Mouse (Mus musculus) MEL (cell line): ENCODE data around the gene Cpne9. TPM values are rescaled to one million over a fixed set of nuclear protein-coding genes. Genes with fewer than 3 reads are reported as not detected.

Source experiments
- DNase-seq: peaks from one replicate; pipeline ENCODE4 v3.0.0; 2011; ENCODE audit warnings: low read depth, low spot score
- H3K27ac ChIP-seq: 2 replicates; pipeline ENCODE4 v1.5.1; 2012; ENCODE audit warnings: low read depth, mild to moderate bottlenecking, control low read depth, low read length, moderate library complexity; ENCODE audit not compliant: control insufficient read depth
- H3K27me3 ChIP-seq, 2 experiments: fragments of 150-350 bp in 1 of 2; sonication (generic) in 1 of 2; 2 replicates each; pipeline ENCODE4 v1.6.1; 2012; ENCODE audit warnings: low read length in 2 of 2, mild to moderate bottlenecking in 2 of 2, improper control_type of control experiment in 1 of 2, moderate library complexity in 1 of 2; ENCODE audit not compliant: insufficient read depth in 2 of 2, control insufficient read depth in 1 of 2
- H3K36me3 ChIP-seq, 2 experiments: 2 replicates each; pipeline ENCODE4 v1.6.1; 2012 to 2014; ENCODE audit warnings: low read length in 2 of 2, improper control_type of control experiment in 1 of 2, inconsistent platforms in 1 of 2, mild to moderate bottlenecking in 1 of 2; ENCODE audit not compliant: insufficient read depth in 2 of 2, control insufficient read depth in 1 of 2
- H3K4me1 ChIP-seq, 2 experiments: fragments of 150-350 bp in 1 of 2; sonication (generic) in 1 of 2; 2 replicates each; pipeline ENCODE4 v1.6.1; 2012; ENCODE audit warnings: low read length in 2 of 2, improper control_type of control experiment in 1 of 2, mild to moderate bottlenecking in 1 of 2; ENCODE audit not compliant: insufficient read depth in 2 of 2, control insufficient read depth in 1 of 2
- H3K4me3 ChIP-seq, 2 experiments: fragments of 150-350 bp in 1 of 2; sonication (generic) in 1 of 2; 2 replicates each; pipeline ENCODE4 v1.5.1; 2012; ENCODE audit warnings: low read depth in 2 of 2, low read length in 2 of 2, mild to moderate bottlenecking in 2 of 2, moderate library complexity in 2 of 2, control low read depth in 1 of 2, improper control_type of control experiment in 1 of 2; ENCODE audit not compliant: control insufficient read depth in 1 of 2, insufficient read depth in 1 of 2
- H3K79me2 ChIP-seq: 2 replicates; pipeline ENCODE4 v1.6.1; 2012; ENCODE audit warnings: mild to moderate bottlenecking, low read length, moderate library complexity; ENCODE audit not compliant: control insufficient read depth, poor library complexity, insufficient read depth
- H3K9ac ChIP-seq: 2 replicates; pipeline ENCODE4 v1.6.1; 2012; ENCODE audit warnings: low read depth, mild to moderate bottlenecking, control low read depth, low read length, moderate library complexity; ENCODE audit not compliant: control insufficient read depth, poor library complexity, severe bottlenecking
- H3K9me3 ChIP-seq: fragments of 150-350 bp; sonication (generic); replicated peaks from 2 replicates; pipeline ENCODE4 v1.6.1; 2012; ENCODE audit warnings: mild to moderate bottlenecking, low read length, improper control_type of control experiment, moderate library complexity; ENCODE audit not compliant: insufficient read depth
- CHD2 ChIP-seq: IDR thresholded peaks from 2 replicates; pipeline ENCODE4 v1.6.1; 2011; ENCODE audit warnings: low read length, improper control_type of control experiment
- CTCF ChIP-seq, 3 experiments: IDR thresholded peaks in 2 of 3; conservative IDR thresholded peaks in 1 of 3; 2 replicates each; pipeline ENCODE4 v1.5.1; 2011 to 2012; ENCODE audit warnings: low read length in 3 of 3, low read depth in 2 of 3, mild to moderate bottlenecking in 2 of 3, improper control_type of control experiment in 1 of 3, inconsistent platforms in 1 of 3, mixed read lengths in 1 of 3, moderate library complexity in 1 of 3; ENCODE audit not compliant: control insufficient read depth in 1 of 3, insufficient read depth in 1 of 3, poor library complexity in 1 of 3, severe bottlenecking in 1 of 3
- EP300 ChIP-seq, 2 experiments: IDR thresholded peaks; 2 replicates each; pipeline ENCODE4 v1.6.1; 2011; ENCODE audit warnings: improper control_type of control experiment in 2 of 2, low read length in 2 of 2, low read depth in 1 of 2, mild to moderate bottlenecking in 1 of 2
- HCFC1 ChIP-seq: IDR thresholded peaks from 2 replicates; pipeline ENCODE4 v1.6.1; 2012; ENCODE audit warnings: low read depth, mild to moderate bottlenecking, inconsistent platforms, low read length, improper control_type of control experiment, moderate library complexity
- JUND ChIP-seq: IDR thresholded peaks from 2 replicates; pipeline ENCODE4 v1.6.1; 2011; ENCODE audit warnings: low read depth, mild to moderate bottlenecking, improper control_type of control experiment, low read length
- MAFK ChIP-seq: IDR thresholded peaks from 2 replicates; pipeline ENCODE4 v1.6.1; 2011; ENCODE audit warnings: low read depth, mild to moderate bottlenecking, low read length, improper control_type of control experiment, borderline replicate concordance
- MAX ChIP-seq: IDR thresholded peaks from 2 replicates; pipeline ENCODE4 v1.6.1; 2011; ENCODE audit warnings: low read length, improper control_type of control experiment
- MAZ ChIP-seq: IDR thresholded peaks from 2 replicates; pipeline ENCODE4 v1.6.1; 2012; ENCODE audit warnings: low read depth, mild to moderate bottlenecking, inconsistent platforms, low read length, improper control_type of control experiment
- MXI1 ChIP-seq: IDR thresholded peaks from 2 replicates; pipeline ENCODE4 v1.6.1; 2011; ENCODE audit warnings: mild to moderate bottlenecking, low read depth, low read length, improper control_type of control experiment
- NELFE ChIP-seq: IDR thresholded peaks from 2 replicates; pipeline ENCODE4 v1.6.1; 2011; ENCODE audit warnings: low read depth, low read length, improper control_type of control experiment
- NRF1 ChIP-seq: IDR thresholded peaks from 2 replicates; pipeline ENCODE4 v1.6.1; 2014; ENCODE audit warnings: low read depth, mild to moderate bottlenecking, inconsistent platforms, low read length, improper control_type of control experiment, moderate library complexity; ENCODE audit not compliant: poor library complexity, insufficient read depth, severe bottlenecking
- POLR2A ChIP-seq, 2 experiments: IDR thresholded peaks; 2 replicates each; pipeline ENCODE4 v1.6.1; 2011 to 2012; ENCODE audit warnings: low read length in 2 of 2, mild to moderate bottlenecking in 2 of 2, control low read depth in 1 of 2, improper control_type of control experiment in 1 of 2, low read depth in 1 of 2, moderate library complexity in 1 of 2; ENCODE audit not compliant: control insufficient read depth in 1 of 2, insufficient read depth in 1 of 2, poor library complexity in 1 of 2
- POLR2AphosphoS2 ChIP-seq: IDR thresholded peaks from 2 replicates; pipeline ENCODE4 v1.6.1; 2011; ENCODE audit warnings: low read length, improper control_type of control experiment
- POLR2AphosphoS5 ChIP-seq: IDR thresholded peaks from 2 replicates; pipeline ENCODE4 v1.6.1; 2012; ENCODE audit warnings: low read depth, borderline replicate concordance, mild to moderate bottlenecking, inconsistent platforms, low read length, moderate library complexity, mixed read lengths
- RCOR1 ChIP-seq: IDR thresholded peaks from 2 replicates; pipeline ENCODE4 v1.6.1; 2012; ENCODE audit warnings: low read depth, mild to moderate bottlenecking, inconsistent platforms, low read length, improper control_type of control experiment
- SMC3 ChIP-seq: IDR thresholded peaks from 2 replicates; pipeline ENCODE4 v1.6.1; 2011; ENCODE audit warnings: low read depth, low read length, improper control_type of control experiment
- UBTF ChIP-seq: IDR thresholded peaks from 2 replicates; pipeline ENCODE4 v1.6.1; 2012; ENCODE audit warnings: low read depth, mild to moderate bottlenecking, inconsistent platforms, low read length, improper control_type of control experiment, moderate library complexity, borderline replicate concordance; ENCODE audit not compliant: insufficient read depth
- USF1 ChIP-seq: IDR thresholded peaks from 2 replicates; pipeline ENCODE4 v1.6.1; 2014; ENCODE audit warnings: low read depth, mild to moderate bottlenecking, inconsistent platforms, low read length, improper control_type of control experiment, moderate library complexity
- USF2 ChIP-seq, 2 experiments: IDR thresholded peaks; 2 replicates each; pipeline ENCODE4 v1.6.1; 2011 to 2012; ENCODE audit warnings: improper control_type of control experiment in 2 of 2, low read length in 2 of 2, borderline replicate concordance in 1 of 2, inconsistent platforms in 1 of 2, low read depth in 1 of 2, mild to moderate bottlenecking in 1 of 2; ENCODE audit not compliant: insufficient read depth in 1 of 2
- ZKSCAN1 ChIP-seq: IDR thresholded peaks from 2 replicates; pipeline ENCODE4 v1.6.1; 2012; ENCODE audit warnings: low read depth, mild to moderate bottlenecking, inconsistent platforms, low read length, improper control_type of control experiment, moderate library complexity
- ZMIZ1 ChIP-seq: IDR thresholded peaks from 2 replicates; pipeline ENCODE4 v1.6.1; 2012; ENCODE audit warnings: low read depth, mild to moderate bottlenecking, inconsistent platforms, low read length, improper control_type of control experiment, moderate library complexity
- polyA plus RNA-seq, 2 experiments: library from polyadenylated mRNA; stranded (reverse) in 1 of 2; unstranded in 1 of 2; fragments of >175 nt in 1 of 2; fragments of >200 nt in 1 of 2; gene quantifications; 2 replicates each; pipeline versions ENCODE4 v1.2.1 to v1.2.4; 2012; ENCODE audit warnings: low replicate concordance in 2 of 2, low read depth in 1 of 2; ENCODE audit not compliant: insufficient read length in 2 of 2, insufficient read depth in 1 of 2, missing spikeins in 1 of 2
- total RNA-seq: library from RNA; depleted of rRNA; stranded (reverse); fragments of 300-350 nt; gene quantifications from 2 replicates; pipeline ENCODE4 v1.2.3, GENCODE M21; 2012

Gene Cpne9
- total and polyA plus RNA-seq, 3 experiments, result 1.3 to 1.6 TPM; not detected in 1

- peaks cover 12 to 23% of the 10 kb centered on the region in 2 experiments for H3K4me1 ChIP-seq
- H3K27me3 ChIP-seq, result no peaks in the 10 kb centered on the region
- no peak overlapping the region for H3K9ac ChIP-seq
- no peaks in the 10 kb centered on the region for H3K9me3 ChIP-seq
- no peak overlapping the region for H3K27ac ChIP-seq
- no peaks in the 10 kb centered on the region for H3K79me2 ChIP-seq
- TF ChIP-seq CTCF (IDR thresholded peaks at IDR 0.05 in 2 of 3, conservative IDR thresholded peaks at IDR 0.05 in 1 of 3; ENCODE audit: control insufficient read depth in 1 of 3, insufficient read depth in 1 of 3, low read depth in 2 of 3, low read length in 3 of 3, poor library complexity in 1 of 3, severe bottlenecking in 1 of 3), result no peak
- no peak for TF ChIP-seq UBTF
- no peak for TF ChIP-seq POLR2AphosphoS5
- TF ChIP-seq USF1, result no peak
- TF ChIP-seq MAX, result no peak
- TF ChIP-seq JUND, result no peak
- no peak for TF ChIP-seq MXI1
- TF ChIP-seq USF2 (IDR thresholded peaks at IDR 0.05; ENCODE audit: borderline replicate concordance in 1 of 2, insufficient read depth in 1 of 2, low read depth in 1 of 2, low read length in 2 of 2), result no peak
- no peak for TF ChIP-seq RCOR1
- no peak for TF ChIP-seq CHD2
- TF ChIP-seq ZKSCAN1, result no peak
- TF ChIP-seq EP300 (IDR thresholded peaks at IDR 0.05; ENCODE audit: low read depth in 1 of 2, low read length in 2 of 2), result no peak
- no peak for TF ChIP-seq MAZ
- no peak for TF ChIP-seq MAFK
- no peak for TF ChIP-seq HCFC1
- H3K36me3 ChIP-seq, result peaks cover 0 to 19% of the 10 kb centered on the region in 2 experiments; a peak in 2 of 4 replicates
- H3K4me3 ChIP-seq, result no peak overlapping the region
- DNase-seq, result no peak
Observed at GRCm38 (mm10) chr6:113290346-113290745, 8.2 kb downstream of the Cpne9 start.

- Histone ChIP-seq H3K27me3 (no peaks in the 10 kb centered on the region), H3K4me3 (no peak overlapping the region), H3K9me3 (no peaks in the 10 kb centered on the region), H3K36me3 (peaks cover 0 to 9% of the 10 kb centered on the region in 2 experiments; a peak in 2 of 4 replicates), H3K9ac (no peak overlapping the region), H3K27ac (no peak overlapping the region), H3K4me1 (peaks cover 9 to 16% of the 10 kb centered on the region in 2 experiments), H3K79me2 (no peaks in the 10 kb centered on the region)
- DNase-seq, result no peak
- TF ChIP-seq NELFE, result no peak
- no peak for TF ChIP-seq POLR2AphosphoS2
- TF ChIP-seq SMC3, result no peak
- TF ChIP-seq NRF1, result no peak
- TF ChIP-seq POLR2A (IDR thresholded peaks at IDR 0.05; ENCODE audit: control insufficient read depth in 1 of 2, insufficient read depth in 1 of 2, low read depth in 1 of 2, low read length in 2 of 2, poor library complexity in 1 of 2), result no peak
- no peak for TF ChIP-seq MXI1
- TF ChIP-seq MAFK, result no peak
- TF ChIP-seq MAX, result no peak
- TF ChIP-seq ZMIZ1, result no peak
- TF ChIP-seq HCFC1, result no peak
- no peak for TF ChIP-seq USF2 (IDR thresholded peaks at IDR 0.05; ENCODE audit: borderline replicate concordance in 1 of 2, insufficient read depth in 1 of 2, low read depth in 1 of 2, low read length in 2 of 2)
- TF ChIP-seq POLR2AphosphoS5, result no peak
Observed at GRCm38 (mm10) chr6:113292938-113293337, 10.8 kb downstream of the Cpne9 start.
